Mouse (Mus musculus) CD4-positive, CD25-positive, alpha-beta regulatory T cell, adult 2 months (primary cell): ENCODE results near the gene Hax1.

ENCODE experiments used
- DNase-seq: peaks from one replicate; pipeline ENCODE4 v3.0.0-alpha.2; 2012; ENCODE audit warnings: low read depth, low spot score

Gene Hax1

GRCm38 (mm10) chr3:89998612-89999054, at the start of gene Hax1:
TSS of gene Hax1 (minus strand) at chr3:89998780.
- peak; percentile 97 for DNase-seq

GRCm38 (mm10) chr3:90036263-90036662, 37.7 kb upstream of the Hax1 start:
- no peak for DNase-seq

DNA sequence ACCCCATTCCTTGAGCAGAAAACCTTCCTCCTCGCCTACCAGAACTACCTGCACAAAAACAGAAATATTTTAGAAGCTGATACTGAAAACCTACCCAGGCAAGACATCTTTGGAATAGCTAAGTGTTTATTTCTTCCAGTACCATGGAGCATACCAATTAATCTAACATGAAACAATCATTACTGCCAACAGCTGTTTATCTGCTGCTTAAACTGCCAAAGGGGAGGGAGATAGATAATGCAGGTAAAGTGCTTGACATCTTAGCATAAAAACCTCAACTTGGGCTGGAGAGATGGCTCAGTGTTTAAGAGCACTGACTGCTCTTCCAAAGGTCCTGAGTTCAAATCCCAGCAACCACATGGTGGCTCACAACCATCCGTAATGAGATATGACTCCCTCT, 36.1 kb upstream of the Hax1 start:
- no peak for DNase-seq

GRCm38 (mm10) chr3:90016626-90017025, 18.0 kb upstream of the Hax1 start:
- DNase-seq, result no peak

DNA sequence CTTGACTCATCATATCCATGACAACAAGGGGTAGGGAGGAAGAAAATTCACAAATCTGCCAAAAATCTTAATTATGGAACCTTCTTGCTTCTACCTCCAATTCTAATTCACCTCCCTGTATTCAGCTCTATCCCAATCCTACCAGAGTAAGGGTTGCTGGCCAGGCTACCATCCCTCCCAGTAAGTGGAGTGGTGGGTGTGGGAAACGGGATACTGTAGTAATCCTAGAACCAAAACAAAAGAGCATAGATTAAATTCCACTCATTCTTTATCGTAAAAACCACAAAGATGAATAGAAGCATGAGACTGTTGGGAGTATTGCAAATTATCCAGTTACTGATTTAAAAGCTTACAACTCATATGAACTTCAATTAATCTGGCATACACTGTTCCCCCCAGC, 11.7 kb upstream of the Hax1 start:
- no peak for DNase-seq

- DNase-seq, result no peak
These were observed 5.7 kb upstream of the Hax1 start for GRCm38 (mm10) chr3:90004091-90004796.

- DNase-seq, result no peak
These were observed 1.2 kb upstream of the Hax1 start for GRCm38 (mm10) chr3:89999830-90000229.

DNA sequence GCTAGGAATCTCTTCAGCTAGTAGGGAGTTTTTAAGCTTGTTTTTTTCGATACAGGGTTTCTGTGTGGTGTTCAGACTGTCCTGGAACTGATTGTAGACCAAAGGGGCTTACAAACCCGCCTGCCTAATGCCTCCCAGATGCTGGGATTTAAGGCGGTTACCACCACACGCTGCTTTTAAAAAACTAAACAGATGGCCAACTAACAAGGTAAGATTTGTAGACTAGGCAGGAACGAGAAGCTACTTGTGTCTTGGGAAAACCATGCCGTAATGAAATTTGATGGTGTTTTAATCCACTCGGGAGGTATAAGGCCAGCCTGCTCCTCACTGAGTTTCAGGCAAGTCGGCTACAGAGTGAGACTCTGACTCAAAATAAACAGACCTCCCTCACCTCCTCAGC, 510 bp upstream of the Hax1 start:
- no peak for DNase-seq

GRCm38 (mm10) chr3:89997791-89998495, 637 bp downstream of the Hax1 start:
- DNase-seq, result peak; percentile 49

- DNase-seq, result peak; percentile 40
These were observed 3.6 kb downstream of the Hax1 start for GRCm38 (mm10) chr3:89994807-89995515.

DNA sequence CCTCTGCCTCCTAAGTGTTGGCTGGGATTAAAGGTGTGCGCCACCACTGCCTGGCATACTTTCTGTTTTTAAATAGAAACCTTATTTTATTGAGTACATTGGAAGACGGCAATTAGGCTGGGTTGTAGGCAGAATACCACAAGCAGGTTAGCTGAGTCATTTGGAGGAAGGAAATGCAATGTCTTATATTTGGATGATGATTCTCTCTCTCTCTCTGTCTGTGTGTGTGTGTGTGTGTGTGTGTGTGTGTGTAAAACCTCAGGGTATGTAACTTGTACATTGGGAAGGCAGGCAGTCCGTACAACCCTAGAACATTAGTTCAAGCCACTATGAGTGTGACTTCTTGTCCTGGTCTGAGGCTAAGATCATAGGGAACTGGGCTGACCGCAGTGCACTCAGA, 10.8 kb downstream of the Hax1 start:
- no peak for DNase-seq

- peak; percentile 20 for DNase-seq
These were observed 11.4 kb downstream of the Hax1 start for GRCm38 (mm10) chr3:89987211-89987610.

GRCm38 (mm10) chr3:89982426-89982825, 16.2 kb downstream of the Hax1 start:
- no peak for DNase-seq

GRCm38 (mm10) chr3:89976859-89977258, 21.7 kb downstream of the Hax1 start:
- DNase-seq, result no peak

DNA sequence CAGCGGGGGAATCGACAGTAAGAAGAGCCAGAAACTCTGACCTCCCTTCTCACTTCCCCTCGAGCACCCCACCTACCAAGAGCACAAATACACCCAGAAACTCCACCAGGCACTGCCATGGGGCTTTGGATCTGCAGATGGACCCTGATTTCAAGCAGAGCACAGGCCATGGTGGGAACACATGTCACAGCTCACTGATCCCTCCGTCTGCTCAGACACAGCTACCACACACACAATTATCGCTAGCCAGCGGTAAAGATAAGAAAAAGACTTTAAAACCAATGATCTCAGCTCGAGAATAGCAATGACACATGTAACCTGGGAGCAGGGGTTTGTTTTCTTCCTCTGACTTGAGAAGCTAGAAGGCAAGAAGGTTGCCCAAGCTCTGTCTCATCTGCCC, 30.1 kb downstream of the Hax1 start:
- no peak for DNase-seq

DNA sequence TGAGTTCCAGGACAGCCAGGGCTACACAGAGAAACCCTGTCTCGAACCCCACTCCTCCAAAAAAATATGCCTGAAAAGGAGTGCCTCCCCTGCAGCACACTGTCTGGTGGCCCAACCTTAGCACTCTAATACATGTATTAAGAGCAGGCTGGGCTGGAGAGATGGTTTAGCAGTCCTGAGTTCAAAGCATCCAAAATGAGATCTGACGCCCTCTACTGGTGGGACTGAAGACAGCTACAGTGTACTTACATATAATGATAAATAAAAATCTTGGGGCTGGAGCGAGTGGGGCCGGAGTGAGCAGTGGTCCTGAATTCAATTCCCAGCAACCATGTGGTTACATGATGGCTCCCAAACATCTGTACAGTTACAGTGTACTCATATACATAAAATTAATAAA, 31.6 kb downstream of the Hax1 start:
- DNase-seq, result peak; percentile 85

DNA sequence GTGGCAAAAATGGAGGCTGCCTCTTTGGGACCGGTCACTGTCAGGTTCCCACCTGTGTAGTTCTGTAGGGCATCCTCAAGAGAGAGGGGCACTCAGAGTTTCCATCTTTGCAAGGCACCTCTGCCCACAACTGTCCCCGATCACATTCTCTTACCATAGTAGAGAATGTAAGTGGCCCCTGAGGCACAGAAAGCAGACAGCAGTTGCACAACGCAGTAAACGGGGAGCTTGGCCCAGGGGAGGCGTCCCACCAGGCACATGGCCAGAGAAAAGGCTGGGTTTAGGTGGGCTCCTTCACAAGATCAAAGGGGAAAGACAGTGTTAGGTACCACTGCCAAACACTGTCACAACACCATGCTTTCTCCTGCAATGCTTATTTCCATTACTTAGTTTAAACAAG, 32.6 kb downstream of the Hax1 start:
- no peak for DNase-seq

- no peak for DNase-seq
These were observed 33.0 kb downstream of the Hax1 start for GRCm38 (mm10) chr3:89965557-89965956.

- DNase-seq, result peak; percentile 78
These were observed 34.4 kb downstream of the Hax1 start for GRCm38 (mm10) chr3:89963926-89964739.

DNA sequence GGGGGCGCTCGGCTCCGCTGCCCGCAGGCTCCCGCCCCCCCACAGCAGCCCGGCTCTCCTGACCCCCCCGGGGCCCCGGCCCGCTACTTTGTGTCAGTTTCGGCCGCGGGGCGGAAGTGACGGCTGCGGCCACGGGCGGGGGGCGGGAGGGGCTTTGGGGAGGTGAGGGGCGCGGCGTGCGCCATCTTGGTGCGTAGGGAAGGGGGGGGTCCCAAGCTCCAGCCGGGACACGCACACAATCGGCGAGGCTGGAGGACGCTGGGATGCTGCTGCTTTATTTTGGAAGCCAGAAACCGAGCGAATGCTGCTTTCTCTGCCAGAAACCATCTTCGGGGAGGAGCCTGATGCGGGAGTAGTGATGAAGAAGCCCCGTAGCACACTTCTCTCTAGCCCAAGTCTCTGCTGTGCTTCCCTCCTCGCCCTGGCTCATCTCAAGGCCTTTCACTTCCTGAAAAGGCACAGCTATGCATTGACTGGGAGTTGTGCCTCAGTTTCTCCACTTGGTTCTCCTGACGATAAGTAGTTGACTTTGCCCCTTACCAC, 35.3 kb downstream of the Hax1 start, which contains the start of gene Atp8b2:
Atp8b2 (minus strand) TSS at position 288 of the 543 bp plus-strand sequence.
- peak; percentile 81 for DNase-seq

GRCm38 (mm10) chr3:89962751-89963220, 35.8 kb downstream of the Hax1 start:
- DNase-seq, result no peak
